Comparison of ENCODE assay signal across 31 mouse cellular contexts in the genomic region with DNA sequence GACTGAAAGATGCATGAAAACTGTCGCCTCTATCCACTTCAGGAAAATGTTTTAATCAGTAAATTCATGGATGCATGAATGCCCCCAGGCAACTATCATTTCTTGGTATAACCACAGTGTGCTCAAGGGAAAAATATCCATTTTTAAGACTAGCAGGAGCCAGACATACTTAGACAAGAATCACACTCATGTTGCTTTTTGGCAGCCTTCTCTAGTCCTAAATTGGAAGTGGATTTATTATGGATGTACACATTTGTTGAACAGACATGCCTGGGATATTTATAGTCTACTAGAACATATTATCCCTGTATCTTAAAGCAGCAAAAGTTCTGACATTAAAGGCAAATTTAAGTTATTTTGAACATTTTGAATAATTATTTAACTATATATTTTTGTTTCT. TPM values are rescaled to one million over a fixed set of nuclear protein-coding genes. Genes with fewer than 3 reads are reported as not detected.
"Had no signal": no experiment of that assay in that cellular context is flagged by ENCODE, and none has a peak within 500 bp of the region (broad histone marks: within the 10 kb centered on the region; RNA-seq: fewer than 3 reads in every experiment).

No protein-coding gene starts in this region.

- H3K9me3 ChIP-seq: heart, embryonic 10.5 days; hindbrain, embryonic 10.5 days; hindbrain, embryonic 12.5 days; intestine, embryonic 15.5 days; limb, embryonic 10.5 days; limb, embryonic 12.5 days; liver, embryonic 13.5 days; liver, embryonic 15.5 days had no signal

- H3K4me3 ChIP-seq: heart, embryonic 10.5 days; heart, embryonic 12.5 days; hindbrain, embryonic 10.5 days; hindbrain, embryonic 12.5 days; intestine, embryonic 15.5 days; layer of hippocampus, adult 2 months; left cerebral cortex, adult 2 months; limb, embryonic 10.5 days; limb, embryonic 12.5 days; liver, embryonic 13.5 days; liver, embryonic 15.5 days had no signal

- DNase-seq: gastrocnemius, postnatal 10 days; gastrocnemius, postnatal 25 days; heart, adult 18-20 months; heart, postnatal 10 days; heart, postnatal 4 days; kidney, adult 18-20 months; kidney, adult 8-10 months; kidney, postnatal 10 days; kidney, postnatal 4 days; liver; liver, embryonic 13.5 days had no signal

- H3K4me1 ChIP-seq: hindbrain, embryonic 12.5 days; intestine, embryonic 15.5 days; limb, embryonic 12.5 days had no signal

- H3K27me3 ChIP-seq: heart, embryonic 12.5 days; hindbrain, embryonic 12.5 days; intestine, embryonic 15.5 days; limb, embryonic 12.5 days; liver, embryonic 13.5 days; liver, embryonic 15.5 days had no signal

- H3K4me2 ChIP-seq: heart, embryonic 12.5 days; hindbrain, embryonic 12.5 days; hindbrain, embryonic 14.5 days; intestine, embryonic 15.5 days; limb, embryonic 12.5 days; liver, embryonic 11.5 days; liver, embryonic 13.5 days; liver, embryonic 15.5 days had no signal

- H3K9ac ChIP-seq: heart, embryonic 12.5 days; hindbrain, embryonic 12.5 days; hindbrain, embryonic 14.5 days; intestine, embryonic 15.5 days; limb, embryonic 12.5 days; liver, embryonic 13.5 days; liver, embryonic 15.5 days had no signal

- ATAC-seq: hindbrain, embryonic 16.5 days; inflammation-experienced regulatory T-cells, adult 6 months; intestine, embryonic 15.5 days; intestine, postnatal 0 days had no signal

- H3K27ac ChIP-seq: heart, embryonic 10.5 days; hindbrain, embryonic 10.5 days; hindbrain, embryonic 12.5 days; hindbrain, embryonic 14.5 days; intestine, embryonic 15.5 days; layer of hippocampus, adult 2 months; left cerebral cortex, adult 2 months; limb, embryonic 10.5 days; limb, embryonic 12.5 days; liver, embryonic 13.5 days; liver, embryonic 15.5 days had no signal

RNA-seq across cellular contexts. Expression of gene Bnipl, which starts 13.7 kb away (rescaled TPM):
- total RNA-seq: gastrocnemius, postnatal 10 days; gastrocnemius, postnatal 25 days; granulocyte monocyte progenitor cell, adult 5-6 weeks; heart, adult 18-20 months; heart, adult 8-10 months; heart, postnatal 10 days; heart, postnatal 25 days; heart, postnatal 4 days had no signal
- polyA plus RNA-seq: heart, embryonic 12.5 days; heart, embryonic 14.5 days; hindbrain, embryonic 14.5 days; hindbrain, embryonic 16.5 days; intestine, postnatal 0 days; liver, embryonic 13.5 days; liver, embryonic 15.5 days had no signal

RNA-seq across cellular contexts. Expression of gene Gm128, which starts 23.3 kb away (rescaled TPM):
- total RNA-seq: gastrocnemius, postnatal 25 days; heart, adult 18-20 months; heart, adult 8-10 months; heart, postnatal 25 days; left cerebral cortex, postnatal 10 days had no signal
